Mouse (Mus musculus) embryo, embryonic 11.5 days (tissue): ENCODE results near the gene Zfp36l2.

Experiments used
- DNase-seq: peaks from one replicate; pipeline ENCODE4 v3.0.0-alpha.2; 2012; ENCODE audit warnings: low read depth, low spot score

Zfp36l2 gene

DNA sequence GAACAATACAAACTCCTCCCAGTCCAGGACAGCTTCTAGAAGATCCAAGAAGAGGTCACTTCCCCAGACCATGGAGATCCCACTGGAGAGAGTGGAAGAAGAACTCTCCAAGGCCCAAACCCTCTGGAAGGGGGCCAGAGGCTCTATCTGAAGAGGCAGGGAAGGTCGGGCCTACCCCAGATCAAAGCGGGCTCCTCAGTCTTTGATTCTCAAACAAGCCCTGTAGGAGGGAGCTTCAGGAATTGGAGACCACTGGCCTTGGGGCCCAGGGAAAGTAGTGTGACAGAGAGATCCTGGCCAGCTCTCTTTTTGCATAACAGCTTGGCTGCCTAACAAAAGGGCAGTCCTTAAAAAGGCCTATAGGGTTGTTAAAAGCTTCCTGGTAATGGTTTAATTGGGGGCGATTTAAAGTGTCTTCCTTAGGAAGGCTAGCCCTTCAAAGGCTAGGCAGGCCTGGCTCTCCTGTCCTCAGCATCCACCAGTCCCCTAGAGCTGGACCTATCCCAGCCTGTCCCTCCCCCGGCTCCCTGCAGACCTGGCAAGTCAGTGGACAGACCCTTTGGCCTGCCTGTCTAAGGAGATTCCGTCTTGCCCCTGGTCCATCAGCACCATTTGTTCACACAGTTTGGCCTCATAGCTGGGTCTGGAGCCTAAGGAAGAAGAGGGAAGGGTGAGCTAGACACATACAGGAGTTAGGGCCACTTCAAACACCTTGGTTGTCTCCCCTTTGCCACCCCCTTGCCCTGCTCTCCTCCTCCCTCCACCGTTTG lies 35.4 kb downstream of the Zfp36l2 start:
- no peak for DNase-seq

DNA sequence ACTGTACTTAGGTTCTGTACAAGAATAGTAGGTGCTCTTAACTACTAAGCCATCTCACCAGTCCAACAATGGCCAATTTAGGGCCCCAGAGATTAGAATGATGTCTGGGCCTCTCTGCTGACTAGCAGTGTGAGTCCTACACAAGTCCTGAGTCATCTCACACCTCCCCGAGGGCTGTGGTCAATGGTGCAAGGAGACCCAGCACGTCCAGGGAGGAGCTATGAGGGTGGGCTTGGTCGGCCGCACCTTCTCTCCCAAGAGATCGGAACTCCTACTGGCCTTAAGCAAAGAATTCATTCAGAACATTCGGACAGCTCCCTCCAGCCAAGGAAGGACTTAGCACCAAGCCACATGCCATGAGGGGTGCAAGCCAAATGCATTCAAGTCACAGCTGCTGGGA lies 36.4 kb downstream of the Zfp36l2 start:
- no peak for DNase-seq

DNA sequence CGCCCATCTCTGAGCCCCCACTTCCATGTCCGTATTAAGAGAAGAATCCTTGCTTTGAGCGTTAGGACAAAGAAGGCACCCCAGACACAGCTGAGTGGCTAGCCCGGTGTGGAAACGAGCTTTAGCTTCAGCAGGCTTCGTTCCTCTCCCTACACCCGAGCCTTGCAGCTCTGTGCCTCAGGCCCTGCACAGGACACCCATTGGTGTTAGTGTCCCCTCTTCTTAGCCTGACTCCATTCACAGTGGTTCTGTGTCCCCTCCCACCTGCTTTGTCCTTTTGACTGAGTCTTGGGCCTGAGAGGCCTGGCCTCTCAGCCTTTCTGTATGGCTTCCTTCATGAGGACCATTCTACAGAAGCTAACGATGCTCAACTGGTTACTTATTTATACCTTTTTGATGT lies 37.5 kb downstream of the Zfp36l2 start:
- no peak for DNase-seq

DNA sequence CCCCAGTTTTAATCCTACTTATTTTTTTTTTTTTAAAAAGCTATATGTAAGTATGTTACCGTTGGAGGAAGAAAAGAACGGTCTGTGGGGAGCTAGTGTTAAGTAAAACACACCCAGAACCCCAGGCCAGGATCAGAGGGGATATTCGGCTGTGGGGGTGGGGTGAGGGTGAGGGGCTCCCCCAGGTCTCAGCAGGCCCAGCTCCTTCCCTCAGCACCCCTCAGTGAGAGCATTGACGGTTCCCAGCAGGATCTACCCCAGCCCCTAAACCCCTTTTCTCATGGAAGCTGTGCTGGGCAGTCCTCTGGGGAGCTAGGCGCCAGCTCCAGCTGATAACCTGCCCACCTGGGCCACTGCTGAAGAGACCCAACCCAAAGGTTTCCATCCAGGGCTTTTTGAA lies 38.2 kb downstream of the Zfp36l2 start:
- no peak for DNase-seq

DNA sequence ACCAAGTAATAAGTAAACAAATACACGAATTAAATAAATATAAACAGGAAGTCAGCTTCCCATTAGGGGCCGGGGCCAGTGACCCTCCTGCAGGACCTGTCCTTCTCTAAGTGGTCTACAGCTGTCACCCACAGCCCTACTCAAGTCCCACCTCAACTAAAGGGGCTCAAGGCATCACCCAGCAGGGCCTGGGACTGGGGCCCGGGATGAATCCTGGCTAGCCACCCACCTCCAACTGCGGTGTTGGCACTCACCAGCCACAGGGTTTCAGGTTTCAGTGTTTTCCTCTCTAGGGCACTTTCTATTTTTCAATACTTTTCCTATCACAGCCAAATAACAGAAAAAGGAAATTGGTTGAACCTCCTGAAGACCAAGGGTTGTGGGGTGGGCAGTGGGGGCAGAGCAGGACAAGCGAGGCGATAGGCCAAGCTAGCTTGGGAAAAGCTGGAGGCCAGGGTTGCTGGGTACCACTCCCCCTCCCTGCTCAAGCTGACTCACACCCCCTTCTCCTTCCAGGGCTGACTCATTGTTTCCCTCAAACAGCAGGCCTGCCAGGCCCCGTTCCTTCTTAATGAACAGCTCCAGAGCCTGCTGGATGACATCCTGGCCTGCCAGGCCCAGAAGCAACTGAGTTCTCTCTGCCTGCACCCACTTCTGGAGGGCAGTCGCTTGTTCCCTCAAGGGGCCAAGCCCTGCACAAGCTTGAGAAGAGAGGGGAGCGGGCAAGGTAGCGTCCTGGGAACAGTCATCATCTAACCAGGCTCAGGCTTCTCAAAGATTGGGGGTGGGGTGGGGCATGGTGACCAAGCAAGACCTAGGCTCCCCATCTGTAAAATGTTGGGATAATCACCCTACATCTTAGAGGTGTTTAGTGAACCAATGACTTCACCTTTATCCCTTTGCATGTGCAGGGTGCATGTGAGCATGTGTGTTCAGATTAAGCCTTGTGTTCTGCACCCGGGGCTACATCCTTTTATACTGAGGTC lies 39.0 kb downstream of the Zfp36l2 start:
- DNase-seq, result no peak

DNA sequence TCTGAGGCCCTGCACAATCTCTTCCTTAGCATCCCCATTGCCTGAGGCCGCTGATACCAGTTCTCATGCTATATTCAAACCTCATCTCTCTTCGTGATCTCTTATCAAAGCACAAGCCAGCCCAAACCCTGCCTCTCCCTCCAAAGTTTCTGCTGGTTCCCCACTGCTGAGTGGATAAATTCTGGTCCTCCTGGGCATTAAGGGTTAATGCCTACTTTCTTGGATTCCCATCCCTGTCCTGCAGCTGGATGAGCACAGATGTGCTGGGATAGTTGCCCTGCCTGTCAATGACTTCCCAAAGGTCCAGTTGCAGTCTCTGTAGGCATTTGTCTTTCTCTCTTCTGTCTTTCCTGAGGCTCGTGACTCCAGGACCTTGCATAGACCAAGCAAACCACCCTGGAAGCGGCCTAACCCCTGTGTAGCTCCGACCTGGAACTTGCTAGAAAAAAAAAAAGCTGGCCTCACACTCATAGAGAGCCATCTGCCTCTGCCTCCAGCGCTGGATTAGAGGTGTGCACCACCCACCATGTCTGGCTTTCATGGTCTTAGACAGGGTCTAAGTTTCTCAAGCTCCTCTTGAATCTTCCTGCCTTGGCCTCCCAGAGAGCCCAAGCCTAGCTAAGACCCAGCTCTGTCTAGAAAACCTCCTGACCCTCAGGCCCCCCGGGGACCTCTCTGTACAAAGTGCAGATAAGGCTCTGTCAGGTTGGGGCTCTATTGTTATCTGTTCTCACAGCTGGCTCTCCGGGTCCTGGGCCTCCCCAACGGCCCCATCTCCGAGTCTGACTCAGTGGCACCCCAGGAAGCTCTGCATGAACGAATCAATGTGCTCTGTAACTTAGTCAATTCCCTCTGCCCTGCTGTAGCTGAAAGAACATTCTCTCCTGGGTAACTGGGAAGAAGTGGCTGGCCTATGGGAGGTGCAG lies 40.3 kb downstream of the Zfp36l2 start:
- no peak for DNase-seq

DNA sequence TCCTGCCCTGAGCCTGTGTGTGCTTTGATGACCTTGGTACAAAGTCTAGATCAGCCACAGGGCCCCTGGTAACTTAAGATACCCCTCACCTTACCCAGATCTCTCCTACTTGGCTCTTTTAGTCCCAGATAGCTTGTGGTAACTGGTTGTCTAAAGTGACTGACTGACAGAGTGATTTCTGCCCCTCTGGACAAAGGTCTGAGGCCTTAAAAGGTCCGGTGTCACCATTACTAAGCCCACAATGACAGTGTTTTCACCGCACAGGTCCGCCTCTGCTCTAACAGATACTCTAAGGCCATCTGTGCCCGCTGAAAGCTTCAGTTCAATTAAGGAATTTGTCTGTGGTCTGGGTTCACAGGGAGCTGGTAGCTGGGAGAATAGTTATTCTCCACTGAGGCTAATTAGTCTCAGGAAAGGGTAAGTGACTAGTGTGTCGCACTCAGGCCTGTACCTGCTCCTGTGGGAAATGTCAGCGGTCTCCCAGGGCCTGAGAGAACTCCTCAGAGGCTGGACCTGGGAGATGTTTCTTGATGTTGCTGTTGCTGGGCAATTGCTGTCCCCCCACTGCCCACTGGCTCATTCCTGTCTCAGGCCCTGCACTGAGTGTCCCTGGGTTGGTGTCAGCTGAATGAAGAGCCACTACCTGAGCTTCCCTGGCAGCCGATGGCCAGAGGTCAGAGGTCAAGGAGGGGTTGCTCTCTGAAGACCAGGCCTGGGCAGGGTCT lies 41.1 kb downstream of the Zfp36l2 start:
- DNase-seq, result no peak

DNA sequence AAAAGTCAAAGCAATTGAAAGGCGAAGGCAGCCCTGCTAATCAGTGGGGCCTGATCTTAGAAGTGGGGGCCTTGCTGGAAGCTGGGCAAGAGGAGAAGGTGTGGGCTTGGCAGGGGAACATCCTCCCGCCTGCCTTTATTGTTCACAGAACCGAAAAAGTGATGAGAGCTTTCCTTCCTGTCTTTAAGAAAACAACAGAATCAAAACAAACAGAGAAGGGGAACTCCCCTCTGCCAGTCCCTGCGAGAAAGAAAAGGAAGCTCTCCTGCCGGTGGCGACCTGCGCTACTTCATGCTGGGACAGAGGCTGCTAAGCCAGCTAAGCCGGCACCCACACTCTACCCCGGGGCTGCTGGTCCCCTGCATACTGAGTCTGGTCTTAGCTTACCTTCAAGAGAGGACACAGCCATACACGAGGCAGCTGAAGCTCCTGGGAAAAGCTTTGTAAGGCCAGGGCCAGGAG lies 41.9 kb downstream of the Zfp36l2 start:
- DNase-seq, result no peak

DNA sequence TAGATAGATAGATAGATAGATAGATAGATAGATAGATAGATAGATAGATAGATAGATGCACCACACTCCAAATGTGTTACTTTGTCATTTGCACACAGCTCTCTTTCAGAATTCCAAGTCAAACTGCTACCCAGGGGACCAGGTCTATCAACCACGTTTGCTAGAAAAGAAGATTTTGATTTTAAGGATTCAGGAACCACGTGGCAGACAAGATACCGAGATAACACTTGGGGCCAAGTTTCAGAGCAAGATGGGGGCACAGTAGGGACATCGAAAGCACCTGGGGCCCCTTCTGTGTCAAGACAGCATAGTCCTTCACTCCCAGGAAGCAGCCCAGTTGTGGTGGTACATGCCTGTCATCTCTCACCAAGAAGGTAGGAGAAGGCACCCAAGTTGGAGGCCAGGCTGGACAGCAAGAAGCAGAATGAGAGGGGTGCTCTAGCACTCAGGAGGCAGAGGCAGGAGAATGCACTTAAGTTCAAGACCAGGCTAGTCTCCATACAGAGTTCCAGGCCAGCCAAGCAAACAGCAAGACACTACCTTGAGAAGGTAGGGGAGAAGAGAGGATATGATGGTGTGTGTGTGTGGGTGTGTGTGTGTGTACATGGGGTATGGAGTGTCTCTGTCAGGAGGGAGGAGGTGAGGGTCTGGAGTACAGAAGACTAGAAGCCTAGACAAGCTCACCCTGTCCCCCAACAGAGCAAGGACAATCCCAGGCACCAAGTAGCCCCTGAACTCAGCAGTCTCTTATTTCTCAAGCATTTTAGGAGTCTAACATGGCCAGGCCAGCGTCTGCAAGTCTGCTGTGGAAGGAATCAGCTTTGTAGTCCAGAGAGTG lies 42.8 kb downstream of the Zfp36l2 start:
- no peak for DNase-seq

DNA sequence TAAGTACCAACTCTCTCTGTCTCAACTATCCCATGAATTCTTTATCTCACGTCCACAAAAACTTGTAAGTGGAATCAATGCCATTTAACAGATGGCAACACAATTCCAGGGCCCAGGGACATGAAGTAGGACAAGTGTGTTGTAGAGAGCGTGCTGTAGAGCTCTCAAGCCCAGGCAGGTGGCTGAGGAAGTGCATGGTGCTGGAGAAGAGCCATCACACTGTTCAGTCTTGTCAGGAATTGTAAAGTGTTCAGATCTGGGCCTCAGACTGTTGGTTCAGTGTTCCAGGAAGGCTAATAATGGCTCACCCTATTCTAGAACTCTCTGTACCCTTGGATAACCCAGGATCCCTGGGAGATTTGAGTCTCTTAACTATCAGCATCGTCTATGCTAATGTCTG lies 43.6 kb downstream of the Zfp36l2 start:
- DNase-seq, result no peak

DNA sequence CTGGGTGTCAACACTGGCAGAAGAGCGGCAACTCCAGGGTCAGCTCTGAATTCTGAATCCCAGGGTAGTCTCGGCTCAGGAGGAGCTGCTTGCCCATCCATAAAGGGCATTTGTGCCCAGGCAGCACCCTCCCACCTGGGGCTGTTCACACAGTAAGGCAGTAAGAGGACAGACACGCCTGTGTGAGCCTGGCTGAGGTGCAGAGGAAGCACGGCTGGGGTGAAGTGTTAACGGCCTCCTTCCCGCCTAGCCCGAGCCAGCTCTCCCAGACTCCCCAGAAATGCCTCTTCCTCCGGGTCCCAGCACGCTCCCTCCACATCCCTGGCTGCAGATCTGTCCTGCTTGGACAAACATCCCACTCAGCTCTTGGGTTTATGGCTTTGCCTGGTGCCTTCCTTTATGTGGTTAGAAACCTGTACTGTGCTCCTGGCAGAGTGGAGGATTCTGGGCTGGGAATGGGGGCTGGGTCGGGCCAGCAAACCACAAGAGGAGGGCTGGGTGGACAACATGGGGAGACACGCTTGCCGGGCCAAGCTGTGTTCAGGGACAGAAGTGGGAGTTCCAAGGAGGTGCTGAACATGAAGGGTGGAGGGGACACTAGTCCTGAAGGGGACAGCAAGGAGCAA lies 44.4 kb downstream of the Zfp36l2 start:
- DNase-seq, result no peak

DNA sequence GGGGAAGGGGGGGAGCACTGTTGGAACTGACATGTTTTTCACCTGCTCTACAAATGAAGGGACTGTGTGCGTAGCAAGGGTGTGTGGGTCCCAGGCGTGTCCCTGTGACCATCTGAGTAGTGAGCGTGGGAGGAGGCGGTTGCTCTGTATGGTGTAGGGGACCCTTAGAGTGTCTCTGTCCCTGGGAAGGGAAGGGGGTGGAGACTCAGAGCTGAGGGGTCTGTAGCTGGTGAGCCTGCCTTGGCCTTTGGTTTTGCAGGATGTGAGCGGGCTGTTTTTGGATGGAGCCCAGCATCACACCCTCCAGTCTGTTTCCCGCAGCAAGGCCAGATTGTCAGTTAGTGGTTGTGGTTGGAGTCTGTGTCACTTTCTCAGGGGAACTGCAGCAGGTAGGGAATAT lies 46.1 kb downstream of the Zfp36l2 start:
- no peak for DNase-seq

DNA sequence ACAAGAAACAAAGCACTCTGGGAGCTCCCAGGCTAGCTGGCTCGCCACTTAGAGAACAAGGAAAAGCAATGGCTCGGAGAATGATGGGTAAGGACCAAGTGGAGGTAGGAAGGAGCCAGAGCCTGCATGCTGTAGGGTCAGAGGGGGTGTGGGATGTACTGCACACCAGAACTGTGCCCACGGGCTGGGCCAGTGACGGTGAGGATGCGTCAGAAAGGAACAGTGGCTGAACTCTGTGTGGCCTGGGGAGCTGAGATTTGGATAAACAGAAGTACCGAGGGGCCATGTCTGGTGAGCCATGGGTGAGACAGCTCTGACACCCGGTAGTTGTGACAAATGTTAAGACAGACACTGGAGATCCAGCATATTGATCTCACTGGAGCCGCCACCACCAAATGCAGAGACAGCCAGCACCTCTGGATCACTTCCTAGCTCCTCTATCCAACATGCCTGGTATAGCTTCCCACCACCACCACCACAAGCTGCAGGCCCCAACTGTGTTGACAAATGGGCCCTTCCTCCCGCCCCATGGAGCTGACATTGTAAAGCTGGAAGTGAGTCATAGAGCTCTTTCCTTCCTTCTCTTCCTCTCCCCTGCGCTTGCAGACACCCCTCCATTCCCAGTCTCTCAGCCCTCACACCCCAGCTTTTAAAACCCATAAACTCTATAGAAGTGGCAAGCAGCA lies 46.8 kb downstream of the Zfp36l2 start:
- DNase-seq, result no peak

DNA sequence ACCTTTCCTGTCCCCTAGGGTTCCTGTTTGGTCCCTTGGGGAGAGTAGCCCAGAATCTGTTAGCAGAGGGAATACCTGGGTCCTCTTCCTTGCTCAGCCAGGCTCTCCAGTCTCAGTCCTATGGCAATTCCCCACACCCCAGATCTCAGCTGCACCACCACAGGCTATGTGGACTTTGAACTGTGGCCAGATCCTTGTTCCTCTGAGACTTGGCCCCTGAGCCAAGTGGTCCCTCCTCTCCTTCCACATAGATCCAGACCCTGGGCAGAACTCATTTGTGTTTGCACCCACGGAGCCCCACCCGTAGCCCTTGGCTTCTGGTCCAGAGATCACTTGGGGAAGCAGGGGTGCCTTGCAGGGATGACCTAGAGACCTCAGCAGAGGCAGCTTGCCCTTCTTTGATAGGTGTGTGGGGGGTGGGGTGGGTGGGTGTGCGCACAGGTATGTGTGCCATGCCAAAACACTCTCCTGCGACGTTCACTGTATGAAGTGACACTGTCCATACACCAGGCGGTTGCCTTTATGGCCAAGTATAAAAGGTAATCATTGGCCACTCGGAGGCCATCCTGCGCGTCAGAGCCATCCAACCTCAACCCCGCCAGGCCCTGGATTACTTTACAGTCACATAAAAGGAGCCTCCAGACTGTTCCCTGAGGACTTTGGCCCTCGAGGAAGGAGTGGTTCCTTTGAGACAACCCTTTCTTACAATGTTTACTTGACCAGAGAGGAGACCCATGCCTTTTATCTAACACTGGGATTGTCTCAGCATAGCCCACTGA lies 50.2 kb downstream of the Zfp36l2 start:
- no peak for DNase-seq

DNA sequence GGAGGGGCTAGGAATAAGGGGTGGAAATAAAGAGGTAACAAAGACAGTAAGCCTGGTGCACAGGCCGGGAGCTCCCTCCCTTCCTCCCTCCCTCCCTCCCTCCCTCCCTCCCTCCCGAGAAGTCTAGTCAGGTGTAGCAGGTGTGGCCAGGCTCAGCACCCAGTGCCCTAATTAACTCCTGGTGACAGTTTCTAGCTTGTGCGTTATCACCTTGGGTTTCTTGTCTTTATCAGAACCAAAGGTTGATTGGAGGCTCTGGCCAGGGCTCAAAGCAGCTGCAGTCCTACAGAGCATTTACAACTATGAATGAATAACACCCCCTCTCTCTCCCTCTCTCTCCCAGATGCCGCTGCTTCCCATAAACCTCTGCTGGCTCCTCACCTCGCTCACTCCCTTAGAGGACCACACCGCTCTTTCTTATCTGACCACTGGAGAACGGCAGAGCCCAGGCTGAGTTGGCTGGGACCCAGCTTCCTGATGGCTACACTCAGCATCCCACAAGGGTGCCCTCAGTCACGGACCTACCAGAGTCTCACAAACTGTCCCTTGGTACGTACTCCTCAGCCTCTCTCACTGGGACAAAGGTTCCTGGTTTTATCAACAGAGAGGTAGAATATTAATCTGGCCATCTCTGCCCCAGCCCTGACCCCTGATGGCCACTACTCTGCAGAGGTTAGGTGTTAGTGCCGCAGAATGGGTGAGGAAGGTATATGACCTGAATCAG lies 50.9 kb downstream of the Zfp36l2 start:
- DNase-seq, result no peak

DNA sequence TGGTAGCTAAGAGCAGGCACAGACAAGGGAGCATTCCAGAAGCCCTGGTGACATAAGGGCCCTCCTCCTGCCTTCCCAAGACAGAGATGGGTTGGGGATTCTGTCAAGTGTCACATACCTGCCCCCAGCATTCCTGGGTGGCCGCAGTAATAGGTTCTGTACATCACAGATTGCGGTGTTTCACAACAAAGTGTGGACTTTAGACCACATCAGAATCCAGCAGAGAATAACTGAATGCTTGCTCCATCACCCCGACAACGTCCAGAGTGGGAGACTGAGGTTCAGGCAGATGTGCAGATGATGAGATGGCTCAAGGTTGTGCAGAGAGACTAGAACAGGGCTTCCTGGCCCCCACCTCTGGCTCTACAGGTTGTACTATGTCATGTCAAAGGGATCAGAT lies 51.5 kb downstream of the Zfp36l2 start:
- DNase-seq, result no peak

DNA sequence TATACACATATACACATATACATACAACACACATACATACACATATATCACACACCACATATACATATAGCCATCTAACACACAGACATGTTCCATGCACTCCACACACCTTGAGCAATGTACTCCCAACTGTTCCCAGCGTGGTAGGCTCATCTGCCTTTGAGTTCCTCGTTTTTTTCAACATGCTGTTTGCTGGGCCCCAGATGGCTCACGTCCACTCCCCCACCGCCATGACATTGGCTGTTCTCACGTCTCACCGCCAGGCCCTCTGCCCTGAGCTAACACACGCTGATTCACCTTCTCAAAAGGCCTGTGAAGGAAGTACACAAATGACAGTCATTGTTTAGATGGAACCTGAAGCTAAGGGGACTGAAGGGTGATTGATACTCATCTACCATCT lies 52.5 kb downstream of the Zfp36l2 start:
- DNase-seq, result no peak
